Mouse (Mus musculus) cerebellum, postnatal 14 days (tissue): ENCODE results near the gene Arcn1.
"Not testable (repeated sequence)": the region's sequence is repeated elsewhere in the genome, so short reads cannot be mapped to it uniquely, and the experiment has no call there.

ENCODE experiments used
- DNase-seq, 2 experiments: peaks; one replicate each; pipeline ENCODE4 v3.0.0; 2021; ENCODE audit warnings: mixed read lengths in 2 of 2

The Arcn1 gene

DNA sequence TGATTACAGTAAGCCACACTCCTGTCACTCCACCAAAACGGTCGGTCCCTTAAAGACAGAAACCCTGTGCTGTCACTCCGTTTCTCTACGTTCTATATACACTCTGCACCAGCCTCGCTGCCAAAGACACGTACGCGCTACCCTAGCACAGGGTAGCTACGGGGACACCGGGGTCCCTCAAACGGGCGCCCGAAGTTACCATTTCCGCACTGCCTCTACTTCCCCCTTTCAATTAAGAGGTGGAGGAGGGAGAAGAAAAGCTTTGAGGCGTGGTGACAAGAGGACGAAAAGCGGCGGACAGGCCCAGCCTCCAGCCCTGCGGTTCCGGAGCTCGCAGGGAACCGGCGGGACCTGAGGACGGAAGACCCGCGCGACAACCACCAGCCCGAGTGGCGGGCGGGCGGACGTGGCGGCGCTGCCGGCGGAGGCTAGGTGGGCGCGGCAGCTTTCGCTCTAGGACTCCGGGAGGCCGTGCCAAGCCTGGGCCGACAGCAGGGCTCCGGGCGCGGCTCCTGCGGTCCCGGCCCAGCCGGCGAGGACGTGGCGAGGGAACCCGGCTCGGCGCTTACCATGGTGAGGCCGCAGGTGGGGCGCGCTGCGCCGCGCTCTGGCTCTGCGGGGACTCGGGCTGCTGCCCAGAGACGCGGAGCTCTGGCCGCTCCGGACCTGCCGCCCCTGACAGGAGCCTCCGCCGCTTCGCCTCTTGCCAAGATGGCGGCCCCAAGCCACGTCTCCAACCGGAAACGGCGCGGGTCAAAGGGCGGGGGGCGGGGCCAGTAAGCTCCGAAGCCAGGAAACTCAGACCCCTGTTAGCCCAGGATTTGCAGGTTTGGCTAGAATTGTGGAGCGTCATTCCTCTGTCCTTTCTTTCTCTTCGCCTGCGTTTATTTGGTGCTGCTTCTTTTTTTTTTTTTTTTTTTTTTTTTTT lies at the start of gene Arcn1, which contains the start of gene Ift46:
TSS of gene Arcn1 (minus strand) at position 745 of the 928 bp plus-strand sequence.
TSS of gene Ift46 (plus strand) at position 808 of the 928 bp plus-strand sequence.
- peak; percentile 88 to 90 for DNase-seq

DNA sequence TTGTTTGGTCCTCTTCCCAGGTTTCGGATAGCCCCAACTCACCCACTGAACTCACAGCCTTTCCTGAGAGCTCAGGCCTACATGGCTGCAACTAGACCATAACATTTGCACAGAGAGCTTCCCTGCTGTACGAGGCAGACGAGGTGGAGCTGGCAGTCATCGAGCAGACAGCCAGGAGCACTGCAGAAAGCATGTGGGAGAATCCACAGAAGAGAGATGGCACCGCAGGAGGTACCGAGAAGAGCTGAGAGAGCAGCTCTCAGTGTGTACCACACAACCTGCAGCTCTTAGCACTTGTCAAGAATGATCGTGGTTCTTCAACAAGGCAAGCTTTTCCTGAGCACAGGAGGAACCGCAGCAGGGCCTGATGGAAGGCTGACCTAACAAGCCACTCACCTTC lies 46.5 kb upstream of the Arcn1 start:
- DNase-seq: no peak

DNA sequence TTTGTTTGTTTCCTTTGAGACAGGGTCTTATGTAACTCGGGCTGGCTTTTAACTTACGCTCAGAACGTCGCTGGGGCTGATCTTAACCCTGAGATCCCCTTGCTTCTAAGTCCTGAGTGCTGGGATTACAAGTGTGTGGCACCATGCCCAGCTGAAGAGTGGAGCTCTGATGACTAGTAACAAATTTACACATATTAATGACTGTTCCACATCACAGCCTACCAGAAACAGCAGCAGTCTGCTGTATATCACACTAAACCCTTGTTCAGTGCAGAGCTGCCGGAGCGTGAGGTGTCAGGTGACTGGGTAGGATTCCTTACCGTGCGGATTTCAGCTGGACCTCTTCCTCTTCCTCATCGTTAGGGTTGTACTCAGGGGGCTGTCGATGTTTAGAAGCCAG lies 42.7 kb upstream of the Arcn1 start:
- no peak for DNase-seq

DNA sequence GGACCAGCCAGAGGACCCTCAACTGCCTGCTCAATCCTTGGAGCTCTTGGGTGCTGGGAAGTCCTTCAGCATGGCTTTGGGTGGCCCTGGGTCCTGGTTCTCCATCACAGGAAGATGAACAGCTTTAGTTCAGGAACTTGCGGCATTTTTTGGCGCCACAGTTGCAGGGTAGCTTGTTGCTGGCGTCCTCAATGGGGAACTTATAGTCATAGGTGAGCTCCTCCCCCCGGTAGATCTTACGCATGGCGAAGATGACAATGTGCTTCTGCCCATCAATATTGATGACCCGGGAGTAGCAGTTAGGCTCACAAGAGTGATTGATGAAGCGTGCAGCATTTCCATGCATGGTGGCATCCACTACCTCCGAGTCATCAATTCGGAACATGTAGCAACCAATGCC lies 40.1 kb upstream of the Arcn1 start:
- no peak for DNase-seq

DNA sequence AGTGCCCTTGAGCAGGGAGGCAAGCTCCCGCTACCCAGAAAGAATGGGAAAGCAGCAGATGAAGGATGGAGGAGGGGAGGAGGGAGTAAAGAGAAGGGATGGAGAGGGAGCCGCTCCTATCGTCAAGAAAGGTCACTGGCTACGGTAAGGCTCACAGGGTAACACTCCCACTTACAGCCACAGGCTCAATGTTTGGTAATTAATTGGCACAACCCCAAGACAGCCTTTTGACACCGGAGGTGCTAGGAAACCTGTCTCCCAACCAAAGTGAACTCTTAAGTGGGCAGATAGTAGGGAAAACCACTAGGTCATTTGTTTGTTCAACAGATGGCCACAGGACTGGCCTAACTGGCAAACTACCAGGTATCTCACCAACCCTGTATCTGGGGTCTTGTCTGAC lies 39.5 kb upstream of the Arcn1 start:
- no peak for DNase-seq

DNA sequence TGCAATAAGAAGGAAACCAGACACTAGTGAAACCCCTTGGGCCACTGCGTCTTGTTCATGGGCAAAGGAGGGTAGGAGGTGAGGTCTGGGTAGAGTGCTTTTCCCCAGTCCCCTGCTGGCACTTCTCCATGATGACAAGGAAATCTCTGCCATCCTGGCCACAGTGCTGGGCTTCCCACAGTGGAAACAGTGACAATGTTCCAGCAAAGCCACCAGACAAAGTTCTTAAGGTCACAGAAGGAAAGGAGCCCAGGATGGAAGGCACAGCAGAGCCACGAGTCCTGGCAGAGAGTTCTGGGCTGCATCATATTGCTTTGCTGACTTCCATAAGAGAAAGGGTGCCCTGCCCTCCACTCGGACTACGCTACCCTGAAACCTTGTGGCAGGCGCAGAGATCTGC lies 37.9 kb upstream of the Arcn1 start:
- DNase-seq: no peak

DNA sequence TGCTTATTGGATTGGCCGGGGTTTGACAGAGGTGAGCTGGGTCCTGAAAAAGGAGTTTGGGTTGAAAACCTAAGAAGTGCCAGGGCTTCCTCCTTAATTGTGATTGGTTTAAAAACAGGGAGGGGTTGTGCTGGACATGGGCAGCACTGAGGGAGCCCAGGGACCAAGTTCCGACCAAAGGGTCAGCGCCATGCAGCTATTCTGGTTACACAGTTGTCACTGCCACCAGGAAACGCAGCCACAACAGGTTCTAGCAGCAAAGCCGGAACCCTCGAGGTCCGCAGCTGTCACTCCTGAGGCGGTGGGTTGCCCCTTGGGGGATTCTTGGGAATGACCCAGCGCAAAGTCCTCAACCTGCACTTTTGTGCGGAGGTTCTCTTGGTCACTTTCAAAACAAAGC lies 37.0 kb upstream of the Arcn1 start:
- DNase-seq: no peak

DNA sequence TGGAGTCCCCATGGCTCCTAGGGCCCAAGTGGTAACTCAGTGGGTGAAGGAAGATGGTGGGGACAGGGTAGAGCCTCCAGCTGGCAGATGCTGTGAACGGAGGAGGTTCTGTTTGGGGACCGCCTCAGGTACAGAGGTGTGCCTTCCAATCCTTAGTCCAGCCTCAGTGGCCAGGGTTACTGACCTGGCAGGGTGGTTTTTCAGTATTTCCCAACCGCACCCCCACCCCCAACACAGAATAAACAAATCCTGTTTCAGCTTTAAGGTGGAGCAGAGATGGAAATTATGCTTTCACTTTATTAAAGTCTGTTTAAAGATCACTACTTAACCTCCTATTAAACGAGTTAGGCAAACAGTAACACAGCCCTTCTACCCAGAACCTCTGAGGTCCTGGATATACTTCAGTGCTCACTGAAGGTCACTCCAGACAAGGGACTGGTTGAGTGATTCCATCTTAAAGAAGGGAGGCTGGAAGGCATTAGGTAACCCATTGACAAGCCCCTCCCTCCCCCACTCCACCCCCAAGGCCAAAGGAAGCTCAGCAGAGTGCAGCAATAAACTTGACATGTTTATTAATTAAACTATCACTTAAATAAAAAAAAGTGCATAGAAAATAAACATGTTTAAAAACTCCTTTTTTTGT lies 35.3 kb upstream of the Arcn1 start, which contains the start of gene Ttc36:
TSS of gene Ttc36 (minus strand) at position 265 of the 643 bp plus-strand sequence.
- DNase-seq: no peak

DNA sequence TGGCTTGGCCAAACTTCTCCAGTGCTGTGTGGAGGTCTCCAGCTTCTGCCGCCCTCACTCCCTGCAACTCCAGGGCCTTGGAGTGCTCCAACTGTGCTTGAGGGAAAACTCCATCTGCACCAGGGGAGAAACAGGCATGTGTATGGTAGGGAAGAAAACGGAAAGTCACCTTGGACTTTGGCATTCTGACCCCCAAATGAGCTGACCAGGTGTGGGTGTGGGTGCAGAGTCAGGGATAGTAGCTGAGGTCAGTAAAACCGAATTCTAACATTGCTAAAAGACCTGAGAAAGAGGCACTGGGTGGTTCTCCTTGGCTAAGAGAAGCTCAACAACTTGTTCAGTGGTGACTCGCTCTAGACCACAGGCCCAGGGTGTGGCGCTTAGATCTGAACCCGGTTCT lies 34.0 kb upstream of the Arcn1 start:
- DNase-seq: no peak

DNA sequence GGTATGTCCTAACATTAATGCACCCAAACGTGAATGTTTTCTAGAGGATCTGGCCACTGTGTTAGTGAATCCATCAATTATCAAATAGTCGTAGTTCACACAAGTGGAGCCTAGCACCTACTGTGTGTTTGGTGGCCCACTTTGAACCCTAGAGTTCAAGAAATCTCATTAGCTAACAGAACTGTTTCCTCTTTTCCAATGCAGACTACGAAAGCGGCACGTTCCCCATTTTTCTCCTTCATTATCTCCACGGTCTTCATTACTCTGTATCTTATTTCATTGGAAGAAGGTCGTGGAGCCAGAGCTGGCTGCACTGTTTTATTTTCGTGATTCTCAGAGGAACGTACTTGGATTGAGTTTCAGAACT lies 32.3 kb upstream of the Arcn1 start:
- no peak for DNase-seq

DNA sequence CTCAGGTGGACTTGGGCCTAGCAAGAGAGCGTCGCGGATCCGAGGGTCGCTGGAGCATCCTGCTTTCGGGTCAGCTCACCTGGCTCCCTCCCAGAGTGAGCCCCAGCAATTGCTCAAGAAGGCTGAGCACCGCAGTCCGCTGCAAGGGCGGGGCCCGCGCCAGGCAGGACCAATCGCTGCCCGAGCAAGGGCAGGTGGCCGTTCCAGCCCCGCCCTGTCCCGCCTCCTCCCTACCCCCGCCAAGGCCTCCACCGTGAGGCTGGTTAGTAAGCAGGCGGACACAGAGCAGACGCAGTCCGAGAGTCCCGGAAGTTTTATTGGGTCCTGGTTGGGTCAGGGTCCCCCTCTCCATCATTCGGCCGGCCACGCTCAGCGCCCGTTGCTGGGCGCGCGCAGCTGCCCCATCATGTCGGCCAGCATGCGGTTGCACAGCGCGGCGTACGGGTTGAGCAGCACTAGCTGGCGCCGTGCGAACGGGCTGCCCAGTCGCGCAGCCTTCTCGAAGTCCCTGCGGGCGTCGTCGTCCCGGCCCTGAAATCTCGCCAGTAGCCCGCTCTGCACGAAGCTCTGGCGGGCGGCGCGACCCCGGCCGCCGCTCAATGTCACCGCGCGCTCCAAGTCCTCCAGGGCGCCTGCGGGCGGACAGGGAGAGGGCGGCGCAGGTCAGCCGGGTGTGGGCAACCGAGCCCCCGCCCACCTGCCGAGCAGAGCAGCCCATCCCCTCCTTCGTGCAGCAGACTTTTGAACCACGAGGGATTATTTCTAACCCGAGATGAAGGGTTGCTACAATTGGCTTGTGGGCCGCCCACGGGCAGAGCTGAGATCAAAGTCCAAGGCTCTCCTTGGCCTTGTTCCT lies 31.7 kb upstream of the Arcn1 start, which contains the start of gene Tmem25:
TSS of gene Tmem25 (minus strand) at position 206 of the 856 bp plus-strand sequence.
- peak; percentile 94 to 95 for DNase-seq

DNA sequence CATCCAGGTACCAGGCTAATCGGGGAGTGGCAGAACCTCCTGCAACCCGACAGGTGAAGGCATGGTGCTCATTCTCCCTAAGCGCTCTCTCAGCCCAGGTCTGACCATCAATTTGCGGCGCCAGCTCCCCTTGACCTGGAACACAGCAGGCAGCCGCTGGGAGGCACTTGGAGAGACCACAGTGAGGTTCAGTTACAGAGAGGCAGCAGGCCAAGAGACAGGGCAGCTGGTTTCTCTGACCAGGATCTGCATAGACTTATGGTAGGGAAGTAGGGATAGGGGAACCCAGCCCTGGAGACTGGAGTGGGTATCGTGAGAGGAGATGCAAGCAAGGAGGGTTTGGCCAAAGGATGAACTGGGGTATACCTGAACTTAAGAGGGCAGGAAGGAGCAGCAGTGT lies 30.7 kb upstream of the Arcn1 start:
- DNase-seq: peak in 1 of 2 experiments; percentile 37

DNA sequence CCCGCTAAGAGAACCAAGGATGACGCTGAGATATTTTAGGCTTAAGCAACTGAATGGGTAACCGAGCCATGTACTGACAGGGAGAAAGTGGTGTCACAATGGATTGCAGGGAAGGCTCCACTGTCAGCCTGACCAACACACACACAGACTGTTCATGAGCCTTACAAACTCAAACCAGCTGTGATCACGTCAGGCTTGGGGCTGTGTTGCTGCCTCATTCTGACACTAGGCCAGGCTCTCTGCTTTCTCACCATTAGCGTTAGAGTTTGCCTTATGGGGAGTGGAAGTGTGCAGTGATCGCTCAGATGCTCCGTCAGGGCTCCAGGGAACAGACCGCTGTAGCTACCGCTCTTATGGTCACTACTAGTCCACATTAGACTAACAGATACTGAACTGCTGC lies 25.2 kb upstream of the Arcn1 start:
- DNase-seq: no peak

DNA sequence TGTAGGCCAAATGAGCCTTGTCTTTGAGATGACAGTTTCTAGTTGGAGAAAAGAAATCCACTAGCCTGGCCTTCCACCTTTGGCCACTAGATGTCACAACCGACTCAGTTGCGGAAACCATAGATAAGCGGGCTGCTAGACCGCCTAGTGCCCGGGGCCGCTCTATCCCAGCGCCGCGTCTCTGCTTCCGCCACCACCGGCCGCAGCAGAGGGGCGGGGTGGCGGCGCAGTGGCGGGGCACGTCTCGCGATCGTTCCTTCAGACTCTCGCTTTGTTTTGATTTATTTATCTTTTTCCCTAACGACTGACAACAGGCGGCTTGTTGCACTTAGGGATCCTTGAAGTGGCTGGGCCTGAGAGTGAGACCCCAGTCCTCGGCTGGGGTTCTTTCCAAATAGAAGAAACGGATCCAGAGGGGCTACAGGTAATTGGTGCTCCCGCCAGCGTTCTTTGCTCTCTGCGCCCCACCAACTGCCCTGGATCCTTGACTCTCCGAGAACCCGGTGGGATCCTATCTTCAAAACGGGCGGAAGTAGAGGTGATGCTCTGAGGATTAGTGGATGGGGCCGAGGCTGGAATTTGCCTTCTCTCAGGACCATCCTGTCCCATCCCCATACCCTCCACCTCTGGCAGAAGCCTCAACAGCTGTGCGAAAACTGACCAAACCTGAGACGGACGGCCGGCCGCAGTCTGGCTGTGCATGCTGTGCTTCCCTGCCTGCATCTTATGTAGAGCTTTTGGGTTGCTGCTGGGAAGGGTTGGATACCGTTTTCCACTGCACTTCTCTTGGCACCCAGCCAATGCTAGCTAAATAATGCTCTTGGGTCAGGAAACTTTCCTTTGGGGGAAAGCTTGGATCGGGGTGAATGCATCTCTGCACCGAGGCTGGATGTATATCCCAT lies 5.4 kb upstream of the Arcn1 start:
- DNase-seq: peak; percentile 96 to 97

DNA sequence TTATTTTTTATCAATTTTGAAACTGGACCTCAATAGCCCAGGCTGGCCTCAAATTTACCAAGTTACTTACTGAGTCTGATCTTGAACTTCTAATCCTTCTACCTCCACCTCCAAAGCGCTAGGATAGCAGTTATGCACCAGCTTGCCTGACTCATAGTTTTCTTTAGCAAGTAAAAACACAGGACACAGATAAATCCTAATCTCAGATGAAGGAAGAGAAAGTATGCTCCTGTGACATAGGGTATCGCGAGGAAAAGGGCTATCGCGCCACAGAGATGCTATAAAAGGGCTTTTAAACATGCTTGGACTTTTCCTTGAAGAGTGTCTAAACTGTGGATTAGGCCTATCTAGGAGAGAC lies 4.7 kb upstream of the Arcn1 start:
- DNase-seq: no peak

DNA sequence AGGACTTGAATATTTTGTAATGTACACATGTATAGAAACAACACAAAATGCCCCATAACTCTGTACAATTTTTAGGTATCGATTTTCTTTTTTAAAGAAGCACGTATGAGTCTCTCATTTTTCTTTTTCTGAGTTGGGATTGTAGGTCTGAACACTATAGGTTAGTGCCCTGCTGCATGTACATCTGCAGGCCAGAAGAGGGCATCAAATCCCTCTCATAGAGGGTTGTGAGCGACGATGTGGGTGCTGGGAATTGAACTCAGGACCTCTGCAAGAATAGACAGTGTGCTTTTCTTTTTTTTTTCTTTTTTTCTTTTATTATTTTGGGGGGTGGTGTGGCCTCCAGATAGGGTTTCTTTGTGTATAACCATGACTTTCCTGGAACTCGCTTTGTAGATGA lies 3.7 kb upstream of the Arcn1 start:
- no peak for DNase-seq

DNA sequence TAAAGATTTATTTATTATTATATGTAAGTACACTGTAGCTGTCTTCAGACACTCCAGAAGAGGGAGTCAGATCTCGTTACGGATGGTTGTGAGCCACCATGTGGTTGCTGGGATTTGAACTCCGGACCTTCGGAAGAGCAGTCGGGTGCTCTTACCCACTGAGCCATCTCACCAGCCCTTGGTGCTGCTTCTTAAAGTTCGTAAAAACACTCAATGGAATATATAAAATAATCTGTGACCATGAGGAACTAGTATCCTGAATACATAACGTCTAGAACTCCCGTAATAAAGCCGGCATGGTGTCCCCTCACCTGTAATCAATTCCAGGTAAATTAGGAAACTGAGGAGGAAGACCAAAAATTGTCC lies 367 bp upstream of the Arcn1 start:
- not testable (repeated sequence) for DNase-seq

DNA sequence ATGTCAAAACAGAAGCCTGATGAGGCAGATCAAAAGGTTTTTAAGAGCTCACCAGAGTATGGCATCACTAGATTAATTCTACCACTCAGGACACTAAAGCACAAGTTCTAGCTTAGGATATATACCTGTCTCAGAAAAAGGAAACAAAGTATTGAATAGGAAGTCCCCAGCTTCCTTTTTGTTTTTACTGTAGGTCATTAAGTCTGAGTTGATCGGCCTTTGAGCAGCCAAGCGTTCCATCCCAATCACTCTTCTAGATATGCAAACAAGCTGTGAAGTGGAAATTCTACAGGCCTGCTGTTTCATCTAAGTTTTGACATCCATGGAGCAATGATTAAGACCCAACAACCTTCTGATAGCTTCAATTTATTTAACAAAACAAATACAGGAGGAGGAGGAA lies 6.8 kb downstream of the Arcn1 start:
- DNase-seq: no peak

DNA sequence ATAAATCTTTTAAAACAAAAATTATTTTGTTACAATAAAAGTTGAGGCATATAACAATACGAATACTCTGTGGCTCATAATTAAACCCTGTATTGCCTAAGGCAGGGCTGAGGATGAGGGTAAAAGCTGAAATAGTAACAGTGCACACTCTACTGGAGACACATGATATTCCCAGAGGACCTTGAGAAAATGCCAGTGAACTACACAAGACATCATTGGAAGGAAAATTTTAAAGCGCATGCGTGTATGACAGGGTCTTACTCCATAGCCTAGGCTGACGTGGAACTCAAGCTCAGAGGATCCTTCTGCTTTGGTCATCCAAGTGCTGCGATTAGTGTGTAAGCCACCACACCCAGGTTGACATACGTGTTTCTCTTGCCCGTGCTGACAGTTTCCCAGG lies 19.2 kb downstream of the Arcn1 start:
- DNase-seq: no peak

DNA sequence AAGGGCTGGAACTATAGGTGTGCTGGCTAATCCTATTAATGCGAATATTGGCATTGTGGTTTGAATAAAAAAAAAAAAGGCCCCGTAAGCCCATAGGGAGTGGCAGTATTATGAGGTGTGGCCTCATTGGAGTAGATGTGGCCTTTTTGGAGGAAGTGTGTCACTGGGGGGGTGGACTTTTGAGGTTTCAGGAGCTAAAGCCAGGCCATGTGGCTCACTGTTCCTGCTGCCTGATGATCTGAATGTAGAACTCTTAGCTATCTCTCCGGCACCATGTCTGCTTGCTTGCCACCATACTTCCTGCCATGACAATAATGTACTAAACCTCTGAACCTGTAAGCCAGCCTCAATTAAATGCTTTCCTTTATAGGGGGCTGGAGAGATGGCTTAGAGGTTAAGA lies 20.3 kb downstream of the Arcn1 start:
- DNase-seq: no peak

DNA sequence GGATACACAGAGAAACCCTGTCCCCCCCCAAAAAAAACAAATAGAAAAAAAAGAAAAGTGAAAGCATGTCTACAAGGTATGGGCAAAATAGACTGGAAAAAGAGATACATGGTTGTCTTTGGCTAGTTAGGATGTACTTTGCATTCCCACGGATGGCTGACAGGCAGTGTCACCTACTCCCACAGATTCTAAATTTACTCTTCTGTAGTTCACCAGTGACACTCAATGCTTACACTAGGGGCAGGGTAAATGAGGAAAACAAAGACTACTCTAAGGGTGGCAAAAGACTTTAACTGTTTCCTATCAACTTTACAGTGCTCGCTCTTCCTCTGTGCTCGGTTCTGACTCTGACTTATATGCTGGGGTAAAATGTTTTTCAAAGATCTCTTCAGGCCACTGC lies 21.0 kb downstream of the Arcn1 start:
- DNase-seq: no peak

DNA sequence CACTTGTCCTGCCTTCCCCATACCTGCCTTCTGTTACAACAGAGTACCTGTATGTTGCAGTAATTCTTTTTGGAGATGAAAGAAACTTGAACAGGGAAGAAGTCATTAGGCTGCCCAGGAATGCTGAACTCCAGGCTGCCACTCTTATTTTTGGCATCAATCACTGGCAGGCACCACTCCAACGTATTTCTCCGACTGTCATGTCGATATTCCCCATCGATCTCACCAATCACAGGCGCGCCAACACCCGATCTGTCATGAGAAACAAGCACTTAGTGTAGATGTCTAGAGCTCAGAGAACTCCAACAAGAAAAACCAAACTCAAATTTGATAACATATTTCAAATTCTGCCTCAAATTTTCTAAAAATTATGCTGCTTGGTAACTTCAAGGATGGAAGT lies 22.3 kb downstream of the Arcn1 start:
- DNase-seq: no peak
